Mouse (Mus musculus): Measurements from ENCODE around the gene Ankrd13b.

The Ankrd13b gene

DNA sequence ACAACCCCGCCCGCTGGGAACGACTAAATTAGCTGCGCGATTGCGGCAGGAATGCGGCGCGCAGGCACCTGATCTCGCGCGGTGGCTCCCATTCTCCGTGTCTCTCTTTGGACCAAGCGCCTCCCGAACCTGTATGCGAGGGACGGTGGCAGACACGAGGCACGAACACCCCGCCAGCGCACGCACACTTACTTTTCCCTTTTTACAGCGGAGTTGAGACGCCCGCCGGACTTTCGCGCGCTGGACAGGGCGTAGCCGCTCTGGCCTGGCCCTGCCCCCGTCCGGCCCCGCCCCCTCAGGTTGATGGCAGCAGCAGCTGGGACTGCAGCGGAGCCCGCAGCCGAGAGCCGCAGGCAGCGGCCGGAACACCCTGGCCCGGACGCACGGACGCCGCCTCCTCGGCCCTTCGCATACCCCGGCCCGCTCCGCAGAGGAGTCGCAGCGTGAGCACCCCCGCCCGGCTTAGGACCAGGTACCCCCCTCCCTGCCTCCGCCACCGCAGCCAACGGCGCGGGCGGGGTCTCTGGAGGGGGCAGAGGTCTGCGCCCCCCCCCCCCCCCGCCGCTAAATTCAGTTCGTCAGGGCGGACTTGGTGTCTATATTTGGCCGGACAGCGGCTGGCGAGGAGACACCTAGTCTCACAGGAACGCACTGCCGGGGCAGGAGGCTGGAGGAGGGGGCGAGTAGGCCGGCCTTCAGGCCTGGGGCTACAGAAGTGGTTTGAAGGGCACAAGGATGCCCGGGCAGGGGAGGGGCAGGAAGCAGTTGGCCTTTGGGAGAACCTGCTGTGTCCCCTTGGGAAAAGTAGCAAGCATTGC lies 27.0 kb downstream of the Ankrd13b start, which contains the start of gene Coro6:
TSS of gene Coro6 (plus strand) at position 129 of the 818 bp plus-strand sequence.
- DNase-seq (ENCODE audit: extremely low read depth, low read depth) = no peak

DNA sequence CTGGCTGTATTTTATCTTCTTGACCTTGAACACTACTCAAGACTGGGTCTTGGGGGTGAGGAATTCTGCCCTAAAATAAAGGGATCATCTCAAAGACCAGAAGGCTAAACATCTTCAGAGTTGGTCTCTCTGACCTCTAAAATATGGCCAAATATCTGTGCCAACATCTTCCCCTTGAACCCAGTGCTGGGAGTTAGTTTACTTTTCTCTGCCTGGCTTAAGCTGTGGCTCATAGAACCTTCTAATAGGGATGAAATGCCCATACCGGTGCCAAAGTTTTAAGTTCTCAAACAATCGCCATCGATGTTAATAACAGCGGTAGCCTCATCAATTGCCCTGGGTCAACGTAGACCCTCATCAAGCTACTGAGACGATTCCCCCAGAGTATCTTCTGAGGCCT lies 27.6 kb downstream of the Ankrd13b start:
- no peak for DNase-seq (ENCODE audit: extremely low read depth, low read depth)

DNA sequence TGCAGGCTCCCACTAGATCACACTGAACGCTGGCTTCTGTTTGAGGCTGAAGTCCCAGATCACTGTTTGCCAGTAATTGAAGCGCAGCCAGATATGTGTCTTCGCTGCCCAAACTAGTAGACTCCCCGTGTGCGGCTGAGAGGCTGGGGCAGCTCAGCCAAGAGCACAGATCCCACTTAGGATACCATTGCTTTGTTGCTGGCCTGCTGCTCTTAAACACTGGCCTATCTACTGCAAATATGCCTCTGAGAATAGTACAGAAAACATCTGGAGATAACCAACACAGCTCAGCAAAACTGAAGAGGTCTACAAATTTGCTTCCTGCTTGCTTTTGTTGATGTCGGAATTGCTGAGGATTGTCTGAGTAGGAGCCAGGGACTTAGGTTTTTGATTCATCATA lies 32.6 kb downstream of the Ankrd13b start:
- DNase-seq (ENCODE audit: extremely low read depth, low read depth) = no peak

DNA sequence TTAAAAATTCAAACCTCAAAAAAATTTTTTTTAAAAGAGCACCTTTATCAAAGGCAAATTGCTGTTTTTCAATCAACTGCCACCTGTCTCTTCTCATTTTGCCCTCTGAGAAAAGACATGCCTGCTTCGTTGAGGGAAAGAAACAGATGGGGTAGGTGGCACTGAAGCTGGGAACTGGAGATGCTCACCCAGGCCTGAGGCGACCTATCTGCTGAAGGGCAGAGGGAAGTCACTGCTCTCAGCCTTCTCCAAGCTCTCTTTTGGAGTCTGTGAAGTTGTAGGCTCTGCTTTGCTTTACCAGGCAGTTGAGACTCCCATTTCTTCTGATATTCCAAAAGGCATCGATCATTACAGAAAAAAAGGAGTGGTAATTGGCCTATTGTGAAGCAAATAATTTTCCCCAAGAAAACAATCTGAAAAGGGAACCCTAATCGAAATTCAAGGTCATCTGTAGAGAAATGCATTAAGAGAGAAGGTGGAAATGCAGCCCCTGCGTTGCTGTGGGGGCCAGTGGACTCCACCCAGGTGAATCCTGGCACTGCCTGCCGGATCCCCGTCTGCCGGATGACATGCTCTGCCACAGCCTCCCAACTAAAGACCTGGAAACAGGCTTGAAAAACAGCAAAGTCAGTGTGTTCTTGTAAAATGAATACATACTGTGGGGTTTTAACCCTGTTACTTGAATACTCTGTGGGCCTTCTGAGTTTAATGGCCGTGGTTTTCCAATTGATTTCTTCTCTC lies 33.5 kb downstream of the Ankrd13b start:
- no peak for DNase-seq (ENCODE audit: extremely low read depth, low read depth)

DNA sequence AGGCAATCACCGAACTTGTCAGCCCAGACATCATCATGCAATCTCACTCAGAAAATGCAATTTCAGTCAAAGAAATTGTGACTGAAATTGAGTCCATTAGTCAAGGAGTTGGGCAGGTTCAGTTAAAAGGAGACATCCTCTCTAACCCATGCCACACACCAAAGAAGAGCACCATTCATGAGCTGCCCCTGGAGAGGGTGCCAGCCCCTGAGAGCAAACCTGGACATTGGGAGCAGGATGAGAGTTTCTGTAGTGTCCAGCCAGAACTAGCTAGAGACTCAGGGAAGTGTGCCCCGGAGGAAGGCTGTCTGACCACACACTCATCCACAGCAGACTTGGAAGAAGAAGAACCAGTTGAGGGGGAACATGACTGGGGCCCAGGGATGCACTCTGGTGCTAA lies 36.1 kb downstream of the Ankrd13b start:
- no peak for DNase-seq (ENCODE audit: extremely low read depth, low read depth)

DNA sequence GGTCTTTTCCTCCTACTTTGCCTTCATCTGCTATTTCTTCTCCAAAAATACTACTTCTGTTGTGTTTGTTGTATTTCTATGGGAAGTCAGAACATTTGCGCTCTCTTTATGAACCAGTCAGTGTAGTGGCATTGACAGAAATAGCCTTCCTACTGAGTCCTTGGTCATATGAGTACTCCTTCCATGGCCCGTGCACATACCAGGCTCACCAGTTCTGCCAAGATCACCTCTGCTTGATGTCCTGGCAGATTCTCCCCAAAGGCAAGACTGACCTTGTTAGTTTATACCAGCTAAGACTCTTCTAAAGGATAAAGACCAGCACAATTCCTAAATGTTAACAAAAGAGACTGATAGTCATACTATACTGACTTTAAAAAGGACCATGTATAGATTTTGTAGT lies 37.8 kb downstream of the Ankrd13b start:
- DNase-seq (ENCODE audit: extremely low read depth, low read depth) = no peak

DNA sequence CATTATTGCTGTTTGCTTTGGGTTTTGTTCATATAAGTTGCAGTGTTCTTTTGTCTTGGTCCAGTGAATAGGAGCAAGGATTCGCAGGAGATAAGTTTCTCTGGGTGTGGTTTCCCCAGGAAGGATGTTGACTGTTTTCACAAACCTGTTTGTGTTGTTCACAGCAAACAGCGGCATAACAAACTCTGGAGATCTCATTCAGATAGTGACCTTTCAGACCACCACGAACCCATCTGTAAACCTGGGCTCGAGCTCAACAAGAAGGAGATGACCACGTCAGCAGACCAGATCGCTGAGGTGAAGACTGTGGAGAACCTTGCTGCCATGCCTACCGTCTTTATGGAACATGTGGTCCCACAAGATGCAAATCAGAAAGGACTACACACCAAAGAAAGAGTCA lies 40.3 kb downstream of the Ankrd13b start:
- no peak for DNase-seq (ENCODE audit: extremely low read depth, low read depth)

DNA sequence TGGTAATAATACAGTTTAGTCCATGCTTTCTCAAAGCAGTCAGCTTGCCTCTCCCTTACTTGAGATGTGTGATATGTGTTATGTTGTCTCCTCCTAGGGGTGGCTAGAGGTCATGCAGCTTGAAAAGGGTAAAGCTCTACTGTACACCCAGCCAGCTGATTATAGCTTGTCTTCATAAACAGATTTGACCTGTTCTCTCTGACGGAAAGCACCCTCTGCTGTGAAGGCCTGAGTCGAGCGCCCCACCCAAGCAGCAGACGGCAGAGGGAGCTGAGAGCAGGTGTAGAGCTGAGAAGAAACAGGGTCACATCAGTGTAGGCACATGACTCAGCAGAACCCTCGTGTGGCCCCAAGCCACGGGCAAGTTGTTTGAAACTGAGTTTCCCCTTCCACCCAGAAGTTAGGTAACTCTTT lies 42.8 kb downstream of the Ankrd13b start:
- peak; percentile 60 for DNase-seq (ENCODE audit: extremely low read depth, low read depth)

DNA sequence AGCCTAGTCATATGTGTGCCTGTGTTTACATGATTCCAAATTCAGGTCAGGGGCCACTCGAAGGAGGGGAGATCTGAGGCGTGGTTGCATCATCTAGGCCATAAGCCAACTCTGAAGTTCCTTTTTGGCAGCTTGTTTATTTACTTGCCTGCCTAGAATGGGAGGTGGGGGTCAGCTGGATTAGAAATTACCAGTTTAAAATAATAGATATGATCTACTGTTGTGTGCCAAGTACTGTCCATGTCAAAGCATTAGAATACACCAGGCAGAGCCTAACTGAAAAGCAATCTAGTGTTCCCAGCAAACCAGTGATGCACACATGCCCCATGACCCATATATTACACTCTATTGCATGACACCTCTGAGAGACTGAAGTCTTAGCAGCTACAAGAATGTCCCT lies 44.5 kb downstream of the Ankrd13b start:
- no peak for DNase-seq (ENCODE audit: extremely low read depth, low read depth)

DNA sequence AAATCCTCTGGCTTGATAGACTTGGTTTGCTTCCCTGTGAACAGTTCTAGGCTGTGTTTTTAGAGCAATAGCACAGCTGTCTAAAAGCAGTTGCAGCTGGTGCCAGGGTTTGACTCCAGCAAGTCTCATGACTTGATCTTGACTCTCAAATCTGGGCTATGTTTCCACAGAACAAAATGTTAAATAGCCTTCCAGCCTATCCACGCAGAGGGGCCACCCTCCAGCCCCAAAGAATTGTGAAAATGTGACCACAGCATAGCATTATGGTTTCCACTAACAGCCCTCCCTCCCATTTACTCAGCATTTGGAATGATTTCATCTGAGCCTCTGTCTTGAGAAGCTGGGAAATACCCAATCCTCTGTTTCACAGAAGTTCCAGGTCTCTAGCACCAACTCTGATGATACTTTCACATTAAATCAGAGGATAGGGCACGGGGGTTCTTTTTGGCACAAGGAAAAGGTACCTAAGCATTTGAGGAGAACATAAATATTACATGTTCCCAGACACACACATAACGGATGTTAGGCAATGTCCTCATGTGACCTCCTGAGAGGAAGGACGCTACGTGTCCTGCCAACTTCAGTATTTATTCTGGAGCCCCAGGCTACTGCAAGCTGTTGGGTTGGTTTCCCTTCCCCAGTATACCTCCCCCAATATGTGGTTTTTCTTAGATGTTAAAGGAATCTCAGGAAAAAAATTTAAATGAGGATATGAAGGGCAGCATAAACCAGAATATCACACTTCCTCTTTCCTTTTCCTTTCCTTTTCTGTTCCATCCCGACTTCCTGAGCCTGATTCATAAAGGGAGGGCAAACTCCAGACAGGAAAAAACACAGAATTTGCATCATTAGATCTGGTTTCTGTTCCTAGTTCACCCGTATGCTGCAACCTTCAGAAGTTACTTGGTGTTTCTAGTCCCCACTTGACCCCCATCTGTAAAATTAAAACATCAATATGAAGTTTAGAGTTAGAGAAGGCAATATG lies 47.0 kb downstream of the Ankrd13b start:
- DNase-seq (ENCODE audit: extremely low read depth, low read depth) = no peak

DNA sequence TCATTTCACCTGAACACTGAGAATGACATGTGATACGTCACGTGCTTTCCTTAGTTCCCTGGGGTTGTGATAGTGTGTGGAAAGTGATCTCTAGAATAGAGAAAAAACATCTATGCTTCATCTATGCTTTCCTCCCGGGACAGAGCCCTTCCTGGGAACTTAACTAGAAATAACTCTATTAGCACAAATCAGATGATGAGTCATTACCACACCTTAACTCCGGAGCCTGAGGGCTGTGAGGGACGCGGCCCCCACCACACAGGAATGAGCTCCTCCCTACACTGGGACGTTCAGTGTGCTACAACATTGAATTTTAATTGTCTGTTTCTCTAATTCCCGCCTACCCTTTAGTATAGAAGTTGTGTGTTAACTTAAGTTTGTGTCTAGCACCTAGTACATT lies 48.5 kb downstream of the Ankrd13b start:
- DNase-seq (ENCODE audit: extremely low read depth, low read depth) = no peak

DNA sequence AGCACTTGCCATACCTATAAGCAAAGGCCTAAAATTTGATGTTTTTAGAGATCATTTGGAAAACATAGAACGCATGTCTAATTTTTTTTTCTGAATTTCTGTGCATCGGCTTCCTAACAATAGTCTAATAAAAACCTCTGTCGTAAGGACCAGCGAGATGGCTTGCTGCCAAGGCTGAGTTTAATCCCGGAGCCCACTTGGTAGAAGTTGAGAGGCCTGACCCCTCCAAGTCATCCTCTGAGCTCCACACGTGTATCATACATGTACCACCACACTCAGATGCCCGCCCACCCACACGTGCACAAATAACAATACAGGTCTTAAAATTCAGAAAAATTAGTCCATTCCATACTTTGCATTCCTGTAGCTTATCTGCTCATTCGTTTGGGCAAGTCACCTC lies 49.4 kb downstream of the Ankrd13b start:
- no peak for DNase-seq (ENCODE audit: extremely low read depth, low read depth)

DNA sequence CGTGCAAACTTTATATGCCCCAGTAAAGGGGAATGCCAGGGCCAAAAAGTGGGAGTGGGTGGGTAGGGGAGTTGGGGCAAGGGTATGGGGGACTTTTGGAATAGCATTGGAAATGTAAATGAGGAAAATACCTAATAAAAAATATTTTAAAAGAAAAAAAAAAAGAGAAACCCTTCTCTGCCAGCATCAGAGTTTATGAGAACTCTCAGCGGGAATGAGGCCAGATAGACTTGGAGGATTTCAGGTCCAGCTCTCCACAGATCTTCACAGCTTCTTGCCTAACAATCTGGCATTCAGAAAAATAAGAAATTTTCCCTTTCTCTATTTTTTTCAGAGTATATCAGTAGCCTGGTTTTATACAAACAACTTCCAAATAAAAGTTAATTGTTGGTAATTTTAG lies 52.5 kb downstream of the Ankrd13b start:
- DNase-seq (ENCODE audit: extremely low read depth, low read depth) = no peak

DNA sequence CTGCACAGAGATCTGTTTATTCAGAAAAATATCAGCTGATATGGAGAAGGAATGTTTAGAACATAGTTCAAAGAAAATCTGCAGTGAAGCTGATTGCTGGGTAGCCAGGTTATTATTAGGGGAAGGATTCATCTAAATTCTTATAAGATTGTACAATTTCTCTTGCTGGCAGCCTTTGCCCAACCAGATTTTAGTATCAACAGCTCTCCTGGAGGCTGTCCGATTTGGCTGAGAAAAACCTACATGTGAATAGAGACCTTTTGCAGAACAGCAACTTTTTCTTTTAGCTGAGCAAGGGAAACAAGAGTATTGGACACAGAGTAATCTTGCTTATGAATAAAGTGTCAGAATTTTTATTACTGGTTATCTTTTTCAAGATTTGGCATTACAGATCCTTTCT lies 61.0 kb downstream of the Ankrd13b start:
- no peak for DNase-seq (ENCODE audit: extremely low read depth, low read depth)

DNA sequence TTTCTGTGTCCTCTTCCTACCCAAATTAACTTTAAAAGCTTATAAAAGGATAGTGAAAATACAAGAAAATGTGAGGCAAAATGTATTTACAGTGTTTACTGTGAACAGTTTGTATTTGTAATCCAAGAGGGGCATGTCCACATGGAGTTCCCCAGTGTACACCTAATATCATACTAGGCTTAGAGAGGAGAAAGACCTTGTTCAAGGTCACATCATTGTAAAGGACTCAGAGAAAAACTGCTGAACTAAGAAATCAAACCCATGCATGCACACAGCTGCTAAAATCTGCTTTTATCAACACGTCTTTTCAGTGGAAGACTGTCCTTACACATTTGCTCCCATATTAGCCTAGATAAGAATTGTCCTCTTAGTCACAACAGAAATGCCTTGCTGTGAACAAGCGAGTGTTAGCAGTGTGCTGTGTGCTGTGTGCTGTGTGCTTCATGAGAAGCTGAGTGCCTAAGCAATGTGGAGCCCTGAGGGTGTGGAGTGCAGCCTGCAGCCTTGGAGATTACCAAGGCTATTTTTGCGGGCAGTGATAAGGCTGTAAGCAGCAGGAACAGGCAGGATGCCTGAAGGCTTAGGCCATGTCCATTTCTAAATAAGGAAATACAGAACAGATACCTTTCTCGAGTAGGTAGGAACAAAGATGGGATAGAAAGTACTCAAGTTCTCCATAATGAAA lies 66.2 kb downstream of the Ankrd13b start:
- peak; percentile 80 for DNase-seq (ENCODE audit: extremely low read depth, low read depth)

Measured in MEL-GATA-1-ER (cell line).